Mouse (Mus musculus): ENCODE results near the gene Ddt. TPM values are rescaled to one million over a fixed set of nuclear protein-coding genes. Genes with fewer than 3 reads are reported as not detected.
A peak's percentile ranks its signal among the peaks of the same experiment; 100 is the strongest.

Gene Ddt
- polyA plus RNA-seq (2014; fragmentation: Nextera tagmentation; extraction: Ambion mirVana), result 75.9 and 94.5 TPM in 2 replicates

- no peaks in the 10 kb centered on the region for H3K36me3 ChIP-seq (ENCODE audit: control insufficient read depth, insufficient read depth, low read length)
- no peaks in the 10 kb centered on the region for H3K27me3 ChIP-seq (ENCODE audit: control insufficient read depth, insufficient read depth, low read length)
- peak within 1 kb of the TSS; percentile 64 for H3K4me3 ChIP-seq (replicated peaks; ENCODE audit: low read depth, low read length)
- peak; percentile 97 for ATAC-seq (ENCODE audit: low FRiP score, low TSS enrichment)
- peak within 1 kb of the TSS; percentile 60 for H3K9ac ChIP-seq (replicated peaks; ENCODE audit: low read length)
- peak within 1 kb of the TSS; percentile 99 for H3K4me2 ChIP-seq (ENCODE audit: low read length)
- WGBS, result under 1% methylated on average over 47 of the region's 47 CpGs
- H3K27ac ChIP-seq (replicated peaks; ENCODE audit: low read depth, low read length), result no peak within 1 kb of the TSS
- H3K9me3 ChIP-seq (ENCODE audit: control insufficient read depth, low read length), result no peaks in the 10 kb centered on the region
- peak; percentile 93 for DNase-seq
- 0 out of 2 replicates have a peak, but pooled peaks cover 7% of the 10 kb centered on the region for H3K4me1 ChIP-seq (ENCODE audit: control insufficient read depth, insufficient read depth, low read length)
Measured at GRCm38 (mm10) chr10:75772795-75773664, at the start of gene Ddt. Ddt (minus strand) TSS chr10:75773414.

GRCm38 (mm10) chr10:75822443-75822842, 49.2 kb upstream of the Ddt start, which contains the start of gene Gstt4:
Gstt4 (minus strand) TSS chr10:75822543.
- Histone ChIP-seq H3K27me3 (ENCODE audit: control insufficient read depth, insufficient read depth, low read length) (no peaks in the 10 kb centered on the region), H3K9me3 (ENCODE audit: control insufficient read depth, low read length) (no peaks in the 10 kb centered on the region), H3K27ac (replicated peaks; ENCODE audit: low read depth, low read length) (no peak within 1 kb of the TSS), H3K4me1 (ENCODE audit: control insufficient read depth, insufficient read depth, low read length) (no peaks in the 10 kb centered on the region), H3K9ac (replicated peaks; ENCODE audit: low read length) (no peak within 1 kb of the TSS), H3K36me3 (ENCODE audit: control insufficient read depth, insufficient read depth, low read length) (no peaks in the 10 kb centered on the region), H3K4me2 (ENCODE audit: low read length) (no peak within 1 kb of the TSS), H3K4me3 (replicated peaks; ENCODE audit: low read depth, low read length) (no peak within 1 kb of the TSS)
- 92% methylated on average over 2 of the region's 2 CpGs for WGBS
- no peak for DNase-seq
- ATAC-seq (ENCODE audit: low FRiP score, low TSS enrichment), result no peak

- H3K4me3 ChIP-seq (replicated peaks; ENCODE audit: low read depth, low read length), result no peak overlapping the region
- ATAC-seq (ENCODE audit: low FRiP score, low TSS enrichment), result no peak
- no peak overlapping the region for H3K9ac ChIP-seq (replicated peaks; ENCODE audit: low read length)
- DNase-seq, result no peak
- H3K4me1 ChIP-seq (ENCODE audit: control insufficient read depth, insufficient read depth, low read length), result no peaks in the 10 kb centered on the region
- WGBS, result 87% methylated on average over 5 of the region's 5 CpGs
- no peaks in the 10 kb centered on the region for H3K27me3 ChIP-seq (ENCODE audit: control insufficient read depth, insufficient read depth, low read length)
- no peak overlapping the region for H3K4me2 ChIP-seq (ENCODE audit: low read length)
- H3K27ac ChIP-seq (replicated peaks; ENCODE audit: low read depth, low read length), result no peak overlapping the region
- H3K9me3 ChIP-seq (ENCODE audit: control insufficient read depth, low read length), result no peaks in the 10 kb centered on the region
- no peaks in the 10 kb centered on the region for H3K36me3 ChIP-seq (ENCODE audit: control insufficient read depth, insufficient read depth, low read length)
Measured at GRCm38 (mm10) chr10:75819882-75820281, 46.7 kb upstream of the Ddt start.

- H3K4me1 ChIP-seq (ENCODE audit: control insufficient read depth, insufficient read depth, low read length), result no peaks in the 10 kb centered on the region
- DNase-seq (no peak), ATAC-seq (ENCODE audit: low FRiP score, low TSS enrichment) (no peak)
- 63% methylated on average over 10 of the region's 10 CpGs for WGBS
- H3K4me3 ChIP-seq (replicated peaks; ENCODE audit: low read depth, low read length), result no peak overlapping the region
- no peak overlapping the region for H3K4me2 ChIP-seq (ENCODE audit: low read length)
- no peak overlapping the region for H3K9ac ChIP-seq (replicated peaks; ENCODE audit: low read length)
- H3K36me3 ChIP-seq (ENCODE audit: control insufficient read depth, insufficient read depth, low read length), result no peaks in the 10 kb centered on the region
- H3K27ac ChIP-seq (replicated peaks; ENCODE audit: low read depth, low read length), result no peak overlapping the region
- H3K9me3 ChIP-seq (ENCODE audit: control insufficient read depth, low read length), result no peaks in the 10 kb centered on the region
- no peaks in the 10 kb centered on the region for H3K27me3 ChIP-seq (ENCODE audit: control insufficient read depth, insufficient read depth, low read length)
Measured at GRCm38 (mm10) chr10:75818641-75819040, 45.4 kb upstream of the Ddt start.

- H3K36me3 ChIP-seq (ENCODE audit: control insufficient read depth, insufficient read depth, low read length), result no peaks in the 10 kb centered on the region
- ATAC-seq (ENCODE audit: low FRiP score, low TSS enrichment), result no peak
- no peaks in the 10 kb centered on the region for H3K4me1 ChIP-seq (ENCODE audit: control insufficient read depth, insufficient read depth, low read length)
- DNase-seq, result no peak
- no peak overlapping the region for H3K27ac ChIP-seq (replicated peaks; ENCODE audit: low read depth, low read length)
- no peaks in the 10 kb centered on the region for H3K9me3 ChIP-seq (ENCODE audit: control insufficient read depth, low read length)
- no peak overlapping the region for H3K4me2 ChIP-seq (ENCODE audit: low read length)
- WGBS, result 76% methylated on average over 2 of the region's 2 CpGs
- H3K27me3 ChIP-seq (ENCODE audit: control insufficient read depth, insufficient read depth, low read length), result no peaks in the 10 kb centered on the region
- H3K4me3 ChIP-seq (replicated peaks; ENCODE audit: low read depth, low read length), result no peak overlapping the region
- H3K9ac ChIP-seq (replicated peaks; ENCODE audit: low read length), result no peak overlapping the region
Measured at GRCm38 (mm10) chr10:75804217-75804616, 31.0 kb upstream of the Ddt start.

GRCm38 (mm10) chr10:75798176-75798696, 25.0 kb upstream of the Ddt start, which contains the start of gene Gstt1:
Gstt1 (minus strand) TSS chr10:75798584.
- no peak for ATAC-seq (ENCODE audit: low FRiP score, low TSS enrichment)
- peak within 1 kb of the TSS; percentile 46; the same call in 1 of the 2 replicates for H3K9ac ChIP-seq (replicated peaks; ENCODE audit: low read length)
- peak within 1 kb of the TSS; percentile 29 for H3K4me3 ChIP-seq (replicated peaks; ENCODE audit: low read depth, low read length)
- peak; percentile 68 for DNase-seq
- H3K4me2 ChIP-seq (ENCODE audit: low read length), result peak within 1 kb of the TSS; percentile 62
- peaks cover 10% of the 10 kb centered on the region; the same call in 1 of the 2 replicates for H3K4me1 ChIP-seq (ENCODE audit: control insufficient read depth, insufficient read depth, low read length)
- H3K27ac ChIP-seq (replicated peaks; ENCODE audit: low read depth, low read length), result no peak within 1 kb of the TSS
- H3K9me3 ChIP-seq (ENCODE audit: control insufficient read depth, low read length), result no peaks in the 10 kb centered on the region
- WGBS, result 1% methylated on average over 18 of the region's 18 CpGs
- 0 out of 2 replicates have a peak, but pooled peaks cover 5% of the 10 kb centered on the region for H3K27me3 ChIP-seq (ENCODE audit: control insufficient read depth, insufficient read depth, low read length)
- no peaks in the 10 kb centered on the region for H3K36me3 ChIP-seq (ENCODE audit: control insufficient read depth, insufficient read depth, low read length)

- ATAC-seq (ENCODE audit: low FRiP score, low TSS enrichment) (peak; percentile 57; the same call in 1 of the 2 replicates), DNase-seq (peak; percentile 60)
- Histone ChIP-seq H3K27ac (replicated peaks; ENCODE audit: low read depth, low read length) (no peak overlapping the region), H3K4me1 (ENCODE audit: control insufficient read depth, insufficient read depth, low read length) (peaks cover 10% of the 10 kb centered on the region; the same call in 1 of the 2 replicates), H3K27me3 (ENCODE audit: control insufficient read depth, insufficient read depth, low read length) (0 out of 2 replicates have a peak, but pooled peaks cover 5% of the 10 kb centered on the region), H3K36me3 (ENCODE audit: control insufficient read depth, insufficient read depth, low read length) (no peaks in the 10 kb centered on the region), H3K9me3 (ENCODE audit: control insufficient read depth, low read length) (no peaks in the 10 kb centered on the region), H3K9ac (replicated peaks; ENCODE audit: low read length) (peak overlapping the region; percentile 46; the same call in 1 of the 2 replicates), H3K4me3 (replicated peaks; ENCODE audit: low read depth, low read length) (peak overlapping the region; percentile 29), H3K4me2 (ENCODE audit: low read length) (peak overlapping the region; percentile 62)
- under 1% methylated on average over 12 of the region's 12 CpGs for WGBS
Measured at GRCm38 (mm10) chr10:75797619-75798175, 24.5 kb upstream of the Ddt start.

- H3K4me2 ChIP-seq (ENCODE audit: low read length), result peak overlapping the region; percentile 62
- peak overlapping the region; percentile 29; the same call in 1 of the 2 replicates for H3K4me3 ChIP-seq (replicated peaks; ENCODE audit: low read depth, low read length)
- no peak for DNase-seq
- H3K36me3 ChIP-seq (ENCODE audit: control insufficient read depth, insufficient read depth, low read length), result no peaks in the 10 kb centered on the region
- H3K9ac ChIP-seq (replicated peaks; ENCODE audit: low read length), result peak overlapping the region; percentile 46; the same call in 1 of the 2 replicates
- H3K4me1 ChIP-seq (ENCODE audit: control insufficient read depth, insufficient read depth, low read length), result peaks cover 10% of the 10 kb centered on the region; the same call in 1 of the 2 replicates
- ATAC-seq (ENCODE audit: low FRiP score, low TSS enrichment), result no peak
- H3K27ac ChIP-seq (replicated peaks; ENCODE audit: low read depth, low read length), result no peak overlapping the region
- no peaks in the 10 kb centered on the region for H3K9me3 ChIP-seq (ENCODE audit: control insufficient read depth, low read length)
- 48% methylated on average over 11 of the region's 11 CpGs for WGBS
- 0 out of 2 replicates have a peak, but pooled peaks cover 5% of the 10 kb centered on the region for H3K27me3 ChIP-seq (ENCODE audit: control insufficient read depth, insufficient read depth, low read length)
Measured at GRCm38 (mm10) chr10:75796731-75797516, 23.7 kb upstream of the Ddt start.

Data from midbrain, embryonic 14.5 days (tissue).